Comparison of ENCODE assay signal across 8 mouse cellular contexts in genomic region chr17:47694503-47695336, GRCm38 (mm10). TPM values are rescaled to one million over a fixed set of nuclear protein-coding genes. Genes with fewer than 3 reads are reported as not detected.
DNase-seq lines count a peak whose midpoint lies in the region; ATAC-seq lines count a peak whose summit lies in the region.

Gene Prickle4 (minus strand): TSS chr17:47694736.

- DNase-seq in adrenal gland, adult (ENCODE audit: inconsistent age in 2 of 2, low spot score in 1 of 2), result peak; percentile 98 to 100
- peak; percentile 96 for DNase-seq in embryo, embryonic 10 days (ENCODE audit: low spot score)
- DNase-seq in gastrocnemius, postnatal 10 days, result peak; percentile 99
- peak; percentile 96 for DNase-seq in induced T-regulatory cell, adult 2 months (ENCODE audit: low read depth)
- DNase-seq in left cerebral cortex, adult 8-10 months (ENCODE audit: low spot score in 2 of 2), result peak; percentile 91 to 95
- DNase-seq in right cerebral cortex, adult 18-20 months, result peak; percentile 97
- DNase-seq in urinary bladder, adult 2 months (ENCODE audit: low spot score), result peak; percentile 97

- peak; percentile 96 for ATAC-seq in megakaryocyte, adult 5-6 weeks (ENCODE audit: poor library complexity, severe bottlenecking)

RNA-seq across cellular contexts. Expression of gene Prickle4, which starts in this region (rescaled TPM):
- total RNA-seq in gastrocnemius, postnatal 10 days (2021), result under 1 TPM in 1 of 2 experiments, not detected in 1; 0.70 TPM
- 1 to 10 TPM; 1.8 to 5.2 (median 4.3) TPM for total RNA-seq in left cerebral cortex, adult 8-10 months (2022)
- total RNA-seq in megakaryocyte, adult 5-6 weeks (2015), result 0.16 TPM in 1 of 2 replicates, not detected in the other
- 1.1 TPM in 1 of 2 replicates, not detected in the other for total RNA-seq in megakaryocyte, adult 5-6 weeks (2017)
- 1.4 and 1.5 TPM in 2 replicates for polyA plus RNA-seq in urinary bladder, adult 2 months (2012; rRNA removed)

Comparison
In these comparisons a context has a peak if more than half of its experiments do, and no peak if none do; other contexts are left out.
1. Peak in every context shown above with its lines: DNase-seq and ATAC-seq.
2. Peak in DNase-seq in gastrocnemius, postnatal 10 days; RNA of the gene not detected or under 1 TPM.